Mouse (Mus musculus): ENCODE data around the gene Cdk5rap3.

DNA sequence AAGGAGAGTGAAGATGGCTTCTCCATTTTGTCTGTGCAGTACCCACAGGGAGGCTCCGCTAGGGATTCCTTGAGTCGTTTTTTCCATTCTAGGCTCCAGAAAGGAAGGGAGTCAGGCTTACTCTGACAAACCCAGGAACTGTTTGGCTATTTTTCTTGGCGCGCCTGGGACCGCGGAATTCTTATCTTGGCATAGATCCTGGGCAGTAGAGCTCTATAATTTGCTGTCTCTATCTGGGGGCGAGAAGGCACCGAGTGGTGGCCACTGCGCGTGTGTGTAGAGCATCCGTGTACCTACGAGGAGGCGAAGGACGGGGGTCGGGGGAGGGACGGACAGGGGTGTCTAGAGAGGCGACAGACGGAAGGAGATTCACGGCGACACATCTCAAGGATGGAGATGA is 54.9 kb downstream of the Cdk5rap3 start:
- TF ChIP-seq CTCF (IDR thresholded peaks at IDR 0.05; ENCODE audit: low read depth) (no peak), EP300 (IDR thresholded peaks at IDR 0.05; ENCODE audit: low read depth) (no peak)
